Mouse (Mus musculus) liver, embryonic 14.5 days (tissue): ENCODE results near the gene Acvr2b. TPM values are rescaled to one million over a fixed set of nuclear protein-coding genes. Genes with fewer than 3 reads are reported as not detected.

Source experiments
- ATAC-seq: fragments of 200-750 bp; cut with Nextera tagmentation; 2 replicates; pipeline ENCODE4 v1.8.0; 2017; ENCODE audit warnings: moderate number of reproducible peaks, mild to moderate bottlenecking, moderate library complexity; ENCODE audit not compliant: insufficient read depth
- DNase-seq, 3 experiments: peaks; one replicate each; pipeline ENCODE4 v3.0.0-alpha.2; 2012 to 2013; ENCODE audit warnings: low read depth in 3 of 3, low spot score in 3 of 3
- H3K27ac ChIP-seq: fragments of 300-500 bp; sonication (generic); 2 replicates; pipeline ENCODE4 v1.5.1; 2014; ENCODE audit warnings: moderate library complexity, mild to moderate bottlenecking, control low read depth, inconsistent platforms
- H3K27me3 ChIP-seq: fragments of 300-500 bp; sonication (generic); 2 replicates; pipeline ENCODE4 v1.6.1; 2014; ENCODE audit warnings: mild to moderate bottlenecking, low read length, moderate library complexity; ENCODE audit not compliant: control insufficient read depth, insufficient read depth
- H3K36me3 ChIP-seq: fragments of 300-500 bp; sonication (generic); replicated peaks from 2 replicates; pipeline ENCODE4 v1.6.1; 2014; ENCODE audit warnings: low read depth; ENCODE audit not compliant: control insufficient read depth, insufficient read depth
- H3K4me1 ChIP-seq, 2 experiments: fragments of 200-500 bp in 1 of 2; fragments of 300-500 bp in 1 of 2; sonication (generic) in 1 of 2; replicated peaks; 2 replicates each; pipeline ENCODE4 v1.6.1; 2012 to 2014; ENCODE audit warnings: antibody characterized with exemption in 1 of 2, inconsistent platforms in 1 of 2, low read length in 1 of 2; ENCODE audit not compliant: control insufficient read depth in 2 of 2, insufficient read depth in 2 of 2
- H3K4me2 ChIP-seq: fragments of 300-500 bp; sonication (generic); 2 replicates; pipeline ENCODE4 v1.6.1; 2014; ENCODE audit warnings: low read depth, mild to moderate bottlenecking, control low read depth, moderate library complexity
- H3K4me3 ChIP-seq, 2 experiments: fragments of 200-500 bp in 1 of 2; fragments of 300-500 bp in 1 of 2; sonication (generic) in 1 of 2; 2 replicates each; pipeline ENCODE4 v1.5.1; 2012 to 2014; ENCODE audit warnings: low read depth in 2 of 2, low read length in 2 of 2, mild to moderate bottlenecking in 2 of 2, control low read depth in 1 of 2, inconsistent platforms in 1 of 2, moderate library complexity in 1 of 2; ENCODE audit not compliant: insufficient read depth in 1 of 2
- H3K9ac ChIP-seq: fragments of 300-500 bp; sonication (generic); replicated peaks from 2 replicates; pipeline ENCODE4 v1.6.1; 2014; ENCODE audit warnings: mild to moderate bottlenecking, control low read depth, moderate library complexity
- H3K9me3 ChIP-seq: fragments of 300-500 bp; sonication (generic); 2 replicates; pipeline ENCODE4 v1.6.1; 2016; ENCODE audit warnings: low read length, mixed read lengths; ENCODE audit not compliant: control insufficient read depth
- CTCF ChIP-seq: IDR thresholded peaks from 2 replicates; pipeline ENCODE4 v1.5.1; 2016; ENCODE audit warnings: antibody characterized with exemption, low read depth, control low read depth
- EP300 ChIP-seq: IDR thresholded peaks from 2 replicates; pipeline ENCODE4 v1.6.1; 2016; ENCODE audit warnings: antibody characterized with exemption, low read depth
- WGBS: fragments of 180-500 bp; shearing (Covaris S2); extraction: QIAGEN DNeasy Blood & Tissue Kit; methylation state at CpG from one replicate; pipeline ENCODE4 v1.1.7; 2014; ENCODE audit not compliant: insufficient replicate concordance; 5-methylcytosine and 5-hydroxymethylcytosine counted together
- polyA plus RNA-seq, 2 experiments: library from polyadenylated mRNA; depleted of rRNA in 1 of 2; stranded (reverse) in 1 of 2; unstranded in 1 of 2; fragments of >200 nt; fragmentation: Nextera tagmentation in 1 of 2; extraction: Ambion mirVana in 1 of 2; gene quantifications; 2 replicates each; pipeline versions ENCODE4 v1.2.1 to v1.2.3; 2012 to 2014

Gene Acvr2b
- polyA plus RNA-seq, 2 experiments = 0.69 to 1.5 TPM

DNA sequence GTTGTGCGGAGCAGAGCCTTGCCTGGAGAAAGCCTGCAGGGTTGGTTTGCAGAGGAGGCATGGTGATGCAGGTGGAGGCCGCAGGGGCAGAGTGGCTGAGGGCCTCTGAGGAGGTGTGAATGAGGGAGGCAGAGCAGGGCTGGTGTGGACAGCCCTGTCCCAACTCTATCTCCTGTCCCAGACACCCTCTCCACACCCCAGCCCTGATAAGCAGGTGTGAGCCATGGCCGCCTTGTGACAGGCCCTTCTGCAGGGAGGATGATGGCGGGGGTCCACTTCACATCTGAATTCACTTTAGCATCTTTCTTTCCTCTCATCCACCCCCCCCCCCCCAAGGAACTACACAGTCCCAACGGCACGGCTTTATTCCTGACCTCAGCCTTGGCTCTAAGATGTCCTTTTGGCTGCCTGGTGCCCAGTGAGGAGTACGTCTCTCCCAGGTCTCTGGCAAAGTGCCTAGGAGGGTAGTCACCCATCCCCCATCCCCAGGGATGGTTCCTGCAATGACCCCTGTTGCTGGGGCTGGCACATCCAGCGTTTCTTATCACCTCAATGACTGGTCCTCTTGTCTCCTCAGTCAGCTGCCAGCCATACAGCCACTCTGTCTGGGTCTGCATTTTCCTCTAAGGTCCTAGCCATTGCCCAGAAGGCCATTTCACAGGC, 67.9 kb downstream of the Acvr2b start:
- Histone ChIP-seq H3K4me2 (peak overlapping the region; percentile 33), H3K4me3 (no peak overlapping the region), H3K9me3 (no peaks in the 10 kb centered on the region), H3K36me3 (no peaks in the 10 kb centered on the region), H3K27me3 (no peaks in the 10 kb centered on the region), H3K9ac (no peak overlapping the region), H3K4me1 (peaks cover 8 to 20% of the 10 kb centered on the region in 2 experiments), H3K27ac (no peak overlapping the region)
- TF ChIP-seq EP300 (peak; percentile 62), CTCF (no peak)
- DNase-seq (peak; percentile 14 to 36 (median 28)), ATAC-seq (peak; percentile 93)
- WGBS = 51% methylated on average over 8 of the region's 8 CpGs

DNA sequence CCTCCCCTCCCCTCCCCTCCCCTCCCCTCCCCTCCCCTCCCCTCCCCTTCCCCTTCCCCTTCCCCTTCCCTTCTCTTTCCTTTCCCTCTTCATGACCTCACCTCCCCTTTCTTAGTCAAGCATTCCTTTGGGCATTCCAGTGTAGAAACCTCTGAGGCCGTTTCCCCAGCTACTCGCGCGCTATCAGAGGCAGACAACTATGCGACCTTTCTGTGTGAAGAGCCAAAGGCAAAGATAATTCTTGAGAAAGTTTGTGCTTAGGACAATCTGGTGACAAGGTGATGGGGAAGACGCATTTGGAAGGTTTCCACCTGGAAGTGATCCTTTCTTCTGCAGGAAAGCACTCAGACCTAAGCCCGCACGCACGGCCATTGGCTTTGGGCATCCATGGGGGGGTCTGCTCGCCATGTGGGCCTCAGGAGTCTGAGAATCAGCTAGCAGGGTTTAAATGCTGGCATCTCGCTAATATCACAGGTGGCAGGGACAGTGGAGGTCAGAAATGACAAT, 70.5 kb downstream of the Acvr2b start:
- no peaks in the 10 kb centered on the region for H3K36me3 ChIP-seq
- no peak overlapping the region for H3K4me2 ChIP-seq
- DNase-seq (no peak), ATAC-seq (no peak)
- TF ChIP-seq CTCF = no peak
- no peak for TF ChIP-seq EP300
- H3K9ac ChIP-seq = no peak overlapping the region
- 69% methylated on average over 11 of the region's 11 CpGs for WGBS
- no peaks in the 10 kb centered on the region for H3K9me3 ChIP-seq
- no peak overlapping the region for H3K4me3 ChIP-seq
- peaks cover 8 to 20% of the 10 kb centered on the region in 2 experiments for H3K4me1 ChIP-seq
- H3K27ac ChIP-seq = no peak overlapping the region
- H3K27me3 ChIP-seq = no peaks in the 10 kb centered on the region

DNA sequence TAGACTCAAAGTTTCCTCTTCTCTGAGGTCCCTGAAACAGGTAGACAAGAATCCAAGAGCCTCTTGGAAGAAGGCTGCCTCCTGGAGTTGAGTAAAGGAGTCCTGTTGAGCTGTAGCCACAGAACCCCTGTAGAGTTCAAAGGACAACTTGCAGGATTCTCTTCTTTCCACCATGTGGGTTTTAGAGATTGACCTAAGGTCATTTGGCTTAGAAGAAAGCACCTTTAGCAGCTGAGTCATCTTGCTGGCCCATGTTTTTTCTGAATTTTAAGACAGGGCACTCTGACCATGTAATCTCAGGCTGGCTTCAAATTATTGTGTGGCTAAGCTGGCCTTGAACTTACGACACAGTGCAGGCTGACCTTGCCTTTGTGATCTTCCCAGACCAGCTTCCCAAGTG, 71.1 kb downstream of the Acvr2b start:
- H3K4me3 ChIP-seq = no peak overlapping the region
- no peak overlapping the region for H3K4me2 ChIP-seq
- no peak overlapping the region for H3K9ac ChIP-seq
- H3K36me3 ChIP-seq = no peaks in the 10 kb centered on the region
- no peak overlapping the region for H3K27ac ChIP-seq
- H3K27me3 ChIP-seq = no peaks in the 10 kb centered on the region
- no peaks in the 10 kb centered on the region for H3K9me3 ChIP-seq
- ATAC-seq (no peak), DNase-seq (no peak)
- 79% methylated on average over 1 of the region's 1 CpGs for WGBS
- TF ChIP-seq CTCF = no peak
- no peak for TF ChIP-seq EP300
- peaks cover 8 to 20% of the 10 kb centered on the region in 2 experiments for H3K4me1 ChIP-seq

DNA sequence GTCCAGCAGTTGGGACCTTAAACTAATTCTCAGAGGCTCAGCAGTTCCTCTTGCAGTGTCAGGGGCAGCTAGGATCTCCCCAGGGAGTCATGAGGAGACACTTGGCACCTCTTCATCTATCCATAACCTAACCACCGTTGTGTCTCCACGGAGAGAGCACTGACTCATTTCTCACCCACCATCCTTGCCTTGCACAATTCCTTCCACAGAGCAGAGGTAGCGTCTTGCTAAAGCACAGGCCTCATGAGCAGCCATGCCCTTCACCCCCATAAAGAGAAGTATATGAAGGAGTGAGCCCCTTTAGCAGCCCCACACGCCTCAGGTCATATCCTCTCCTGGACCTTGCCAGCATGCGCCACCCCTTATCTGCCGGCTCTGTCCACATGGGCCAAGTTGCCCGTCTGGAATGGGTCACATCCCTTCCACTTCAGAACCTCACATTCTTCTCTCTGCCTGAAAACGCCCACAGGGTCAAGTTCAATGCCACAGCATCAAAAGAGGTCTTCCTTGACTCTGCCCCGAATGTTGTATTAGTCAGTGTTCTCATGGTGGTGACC, 71.8 kb downstream of the Acvr2b start:
- Histone ChIP-seq H3K27ac (no peak overlapping the region), H3K9ac (no peak overlapping the region), H3K9me3 (no peaks in the 10 kb centered on the region), H3K36me3 (no peaks in the 10 kb centered on the region), H3K4me1 (peaks cover 8 to 20% of the 10 kb centered on the region in 2 experiments), H3K27me3 (no peaks in the 10 kb centered on the region), H3K4me2 (no peak overlapping the region), H3K4me3 (no peak overlapping the region)
- no peak for TF ChIP-seq EP300
- no peak for TF ChIP-seq CTCF
- ATAC-seq (no peak), DNase-seq (no peak)
- 59% methylated on average over 9 of the region's 9 CpGs for WGBS

DNA sequence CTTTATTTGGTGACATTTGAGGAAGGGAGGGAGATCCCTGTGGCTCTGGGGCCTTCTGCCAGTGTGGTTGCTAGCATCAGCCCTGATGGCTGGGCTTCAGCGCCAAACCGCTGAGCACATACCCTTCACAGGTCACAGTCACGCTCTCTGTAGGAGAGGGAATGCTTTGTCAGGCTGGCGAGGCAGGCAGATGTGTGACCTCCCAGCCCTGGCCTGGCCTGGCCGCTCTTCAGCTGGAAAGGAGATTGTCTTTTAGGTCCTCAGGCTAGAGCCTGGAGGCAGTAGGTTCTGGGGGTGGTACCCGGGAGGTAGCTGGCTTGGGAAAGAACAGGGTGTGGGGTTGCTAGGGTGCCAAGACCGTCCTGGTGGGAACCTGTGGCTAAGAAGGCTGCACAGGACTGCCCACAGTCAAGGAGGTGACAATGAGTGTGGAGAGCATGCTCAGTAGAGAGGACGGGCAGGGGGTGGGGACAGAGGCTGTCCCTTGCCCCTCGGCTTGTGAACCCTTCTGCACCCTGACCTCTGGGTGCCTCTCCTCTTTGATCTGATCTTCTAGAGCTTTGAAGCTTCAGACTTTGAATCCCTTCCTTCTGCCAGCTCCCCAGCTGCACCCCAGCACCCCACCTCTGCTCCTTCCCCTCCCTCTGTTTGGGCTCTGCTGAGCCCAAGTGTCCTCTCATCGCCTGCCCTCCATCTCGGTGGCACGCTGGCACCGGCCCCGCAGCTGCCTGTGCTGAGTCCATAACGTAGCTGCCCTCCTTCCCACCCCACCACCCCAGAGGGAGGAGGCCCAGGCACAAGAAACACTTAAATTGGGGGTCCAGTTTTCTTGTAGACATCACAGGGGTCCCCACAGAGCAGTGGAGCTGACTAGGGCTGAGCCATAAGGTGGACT, 73.0 kb downstream of the Acvr2b start:
- Histone ChIP-seq H3K9ac (no peak overlapping the region), H3K36me3 (no peaks in the 10 kb centered on the region), H3K4me1 (peaks cover 0 to 9% of the 10 kb centered on the region in 2 experiments; a peak in 2 of 4 replicates), H3K4me2 (no peak overlapping the region), H3K4me3 (no peak overlapping the region), H3K27ac (no peak overlapping the region), H3K27me3 (no peaks in the 10 kb centered on the region), H3K9me3 (no peaks in the 10 kb centered on the region)
- ATAC-seq (no peak), DNase-seq (no peak)
- WGBS = 63% methylated on average over 15 of the region's 15 CpGs
- TF ChIP-seq EP300 (no peak), CTCF (no peak)
